Mouse (Mus musculus) hindbrain, embryonic 12.5 days (tissue): ENCODE measurements around the gene Parp11. TPM values are rescaled to one million over a fixed set of nuclear protein-coding genes. Genes with fewer than 3 reads are reported as not detected.

ENCODE experiments used
- ATAC-seq: fragments of 200-750 bp; cut with Nextera tagmentation; 2 replicates; pipeline ENCODE4 v1.8.0; 2017; ENCODE audit warnings: moderate TSS enrichment; ENCODE audit not compliant: low FRiP score
- H3K27ac ChIP-seq: fragments of 300-500 bp; sonication (generic); 2 replicates; pipeline ENCODE4 v1.5.1; 2016; ENCODE audit warnings: mild to moderate bottlenecking
- H3K27me3 ChIP-seq: fragments of 300-500 bp; sonication (generic); 2 replicates; pipeline ENCODE4 v1.6.1; 2016; ENCODE audit warnings: mild to moderate bottlenecking
- H3K36me3 ChIP-seq: fragments of 300-500 bp; sonication (generic); 2 replicates; pipeline ENCODE4 v1.6.1; 2016; ENCODE audit warnings: mild to moderate bottlenecking
- H3K4me1 ChIP-seq: fragments of 300-500 bp; sonication (generic); 2 replicates; pipeline ENCODE4 v1.6.1; 2016
- H3K4me2 ChIP-seq: fragments of 300-500 bp; sonication (generic); replicated peaks from 2 replicates; pipeline ENCODE4 v1.6.1; 2016; ENCODE audit warnings: mild to moderate bottlenecking
- H3K4me3 ChIP-seq: fragments of 300-500 bp; sonication (generic); 2 replicates; pipeline ENCODE4 v1.5.1; 2016; ENCODE audit warnings: mild to moderate bottlenecking
- H3K9ac ChIP-seq: fragments of 300-500 bp; sonication (generic); 2 replicates; pipeline ENCODE4 v1.6.1; 2016; ENCODE audit warnings: mild to moderate bottlenecking, moderate library complexity
- H3K9me3 ChIP-seq: fragments of 300-500 bp; sonication (generic); replicated peaks from 2 replicates; pipeline ENCODE4 v1.6.1; 2016; ENCODE audit warnings: mild to moderate bottlenecking
- WGBS: fragments of 180-500 bp; shearing (Covaris S2); methylation state at CpG from one replicate; pipeline ENCODE4 v1.1.7; 2016; 5-methylcytosine and 5-hydroxymethylcytosine counted together
- polyA plus RNA-seq: library from polyadenylated mRNA; unstranded; fragments of >200 nt; fragmentation: Nextera tagmentation; extraction: Ambion mirVana; gene quantifications from 2 replicates; pipeline ENCODE4 v1.2.1, GENCODE M21; 2016

Gene Parp11
- polyA plus RNA-seq, result 58.8 and 64.7 TPM in 2 replicates

DNA sequence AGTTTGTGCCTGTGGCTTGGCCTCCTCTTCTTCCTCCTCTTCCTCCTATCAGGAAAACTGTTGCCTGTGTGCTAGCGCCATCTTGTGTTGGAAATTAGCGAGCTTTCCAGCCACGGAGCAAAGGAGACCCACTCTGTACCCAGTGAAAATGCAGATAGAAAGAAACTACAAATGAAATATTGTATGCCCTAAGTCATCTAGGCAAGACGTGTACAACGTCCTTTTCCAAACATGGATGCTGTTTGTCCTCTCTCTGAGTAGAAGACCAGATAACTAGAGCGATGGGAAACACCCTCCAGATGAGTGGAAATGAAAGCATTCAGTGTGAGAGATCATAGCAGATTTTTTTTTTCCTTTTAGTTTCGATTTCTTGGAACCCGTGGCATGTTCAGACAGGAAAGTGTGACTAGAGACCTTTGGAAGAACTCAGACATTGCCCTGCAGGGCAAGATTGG, at the start of gene Parp11:
Parp11 (plus strand) TSS at position 405 of the 455 bp plus-strand sequence.
- Histone ChIP-seq H3K9ac (no peak within 1 kb of the TSS), H3K4me2 (no peak within 1 kb of the TSS)
- ATAC-seq, result 0 out of 2 replicates have a peak, but pooled peaks have one; percentile 7

DNA sequence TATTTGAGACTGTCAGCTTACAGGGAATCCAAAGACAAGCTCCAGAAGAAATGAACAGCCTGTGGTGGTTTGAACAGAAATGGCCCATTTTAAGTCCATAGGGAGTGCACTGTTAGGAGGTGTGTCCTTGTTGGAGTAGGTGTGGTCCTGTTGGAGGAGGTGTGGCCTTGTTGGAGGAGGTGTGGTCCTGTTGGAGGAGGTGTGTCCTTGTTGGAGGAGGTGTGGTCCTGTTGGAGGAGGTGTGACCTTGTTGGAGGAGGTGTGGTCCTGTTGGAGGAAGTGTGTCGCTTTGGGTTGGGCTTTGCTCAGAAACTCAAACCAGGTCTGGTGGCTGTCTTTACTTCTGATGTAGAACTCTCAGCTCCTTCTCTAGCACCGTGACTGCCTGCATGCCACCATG, 48.6 kb upstream of the Parp11 start:
- H3K4me1 ChIP-seq, result peaks cover 15% of the 10 kb centered on the region
- no peak overlapping the region for H3K4me3 ChIP-seq
- H3K27me3 ChIP-seq, result no peaks in the 10 kb centered on the region
- no peaks in the 10 kb centered on the region for H3K36me3 ChIP-seq
- WGBS, result 59% methylated on average over 2 of the region's 2 CpGs
- no peak overlapping the region for H3K9ac ChIP-seq
- H3K27ac ChIP-seq, result no peak overlapping the region
- H3K9me3 ChIP-seq, result no peaks in the 10 kb centered on the region
- ATAC-seq, result no peak
- no peak overlapping the region for H3K4me2 ChIP-seq

More for the DNA sequence above, at the start of gene Parp11:
- H3K9me3 ChIP-seq, result no peaks in the 10 kb centered on the region
- no peak within 1 kb of the TSS for H3K4me3 ChIP-seq
- no peak within 1 kb of the TSS for H3K27ac ChIP-seq
- H3K27me3 ChIP-seq, result peaks cover 7% of the 10 kb centered on the region; the same call in 1 of the 2 replicates
- 22% methylated on average over 8 of the region's 8 CpGs for WGBS
- H3K36me3 ChIP-seq, result no peaks in the 10 kb centered on the region
- H3K4me1 ChIP-seq, result peaks cover 20% of the 10 kb centered on the region

DNA sequence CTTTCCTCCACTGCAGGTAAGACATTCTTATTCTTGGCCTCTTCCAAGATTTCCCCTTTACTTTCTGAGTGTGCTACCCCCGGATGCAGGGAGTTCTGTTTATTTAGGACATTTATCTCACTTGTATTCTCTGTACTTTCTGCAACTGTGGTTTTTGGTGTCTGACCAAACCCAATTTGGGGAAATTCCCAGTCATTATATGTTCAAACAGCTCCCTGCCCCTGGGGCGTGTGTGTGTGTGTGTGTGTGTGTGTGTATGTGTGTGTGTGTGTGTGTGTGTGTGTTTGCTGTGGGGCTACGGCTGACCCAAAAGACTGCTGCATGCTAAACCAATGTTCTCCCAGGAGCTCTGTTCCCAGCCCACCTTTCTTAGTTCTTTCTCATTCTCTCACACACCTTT, 45.2 kb upstream of the Parp11 start:
- peaks cover 19% of the 10 kb centered on the region for H3K4me1 ChIP-seq
- H3K4me3 ChIP-seq, result no peak overlapping the region
- H3K4me2 ChIP-seq, result no peak overlapping the region
- no peak overlapping the region for H3K27ac ChIP-seq
- no peak for ATAC-seq
- H3K9me3 ChIP-seq, result no peaks in the 10 kb centered on the region
- H3K9ac ChIP-seq, result no peak overlapping the region
- 76% methylated on average over 2 of the region's 3 CpGs for WGBS
- H3K27me3 ChIP-seq, result no peaks in the 10 kb centered on the region
- H3K36me3 ChIP-seq, result no peaks in the 10 kb centered on the region

DNA sequence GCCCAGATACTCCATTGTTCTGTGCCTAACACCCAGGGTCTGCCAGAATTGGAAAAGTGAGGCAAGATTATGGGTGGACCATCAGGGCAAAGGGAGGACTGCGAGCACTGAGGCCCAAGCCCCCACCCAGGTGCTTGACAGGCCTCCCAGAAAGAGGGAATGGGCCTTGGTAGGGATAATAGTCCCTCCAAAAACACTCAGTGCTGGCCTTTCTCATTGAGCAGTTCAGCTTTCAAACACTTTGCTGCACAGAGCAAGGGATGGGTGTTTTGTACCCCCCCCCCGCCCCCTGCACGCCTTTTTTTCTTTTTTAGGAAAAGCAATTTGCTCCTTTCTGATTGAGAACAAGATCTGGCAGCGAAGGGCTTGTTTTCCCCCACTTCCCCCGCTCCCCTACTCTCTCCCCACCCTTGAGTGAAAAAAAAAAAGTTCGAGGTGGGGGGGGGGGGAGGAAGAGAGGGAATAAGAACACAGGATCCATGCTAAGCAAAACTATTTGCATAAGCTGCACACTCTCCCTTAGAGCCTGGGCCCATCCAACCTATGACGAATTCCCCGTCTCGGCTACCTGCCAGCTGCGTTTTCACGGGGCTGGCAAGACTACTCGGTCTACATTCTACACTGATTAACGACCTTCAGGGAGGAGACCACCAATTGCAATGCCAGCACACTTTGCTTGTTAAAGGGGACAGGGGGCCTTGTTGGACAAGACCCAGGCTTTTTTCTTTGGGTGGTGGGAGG, 42.4 kb upstream of the Parp11 start:
- Histone ChIP-seq H3K27ac (no peak overlapping the region), H3K27me3 (0 out of 2 replicates have a peak, but pooled peaks cover 3% of the 10 kb centered on the region), H3K4me3 (no peak overlapping the region), H3K4me2 (no peak overlapping the region), H3K4me1 (peaks cover 26% of the 10 kb centered on the region), H3K36me3 (no peaks in the 10 kb centered on the region), H3K9me3 (no peaks in the 10 kb centered on the region), H3K9ac (no peak overlapping the region)
- 34% methylated on average over 13 of the region's 13 CpGs for WGBS
- ATAC-seq, result peak; percentile 80

DNA sequence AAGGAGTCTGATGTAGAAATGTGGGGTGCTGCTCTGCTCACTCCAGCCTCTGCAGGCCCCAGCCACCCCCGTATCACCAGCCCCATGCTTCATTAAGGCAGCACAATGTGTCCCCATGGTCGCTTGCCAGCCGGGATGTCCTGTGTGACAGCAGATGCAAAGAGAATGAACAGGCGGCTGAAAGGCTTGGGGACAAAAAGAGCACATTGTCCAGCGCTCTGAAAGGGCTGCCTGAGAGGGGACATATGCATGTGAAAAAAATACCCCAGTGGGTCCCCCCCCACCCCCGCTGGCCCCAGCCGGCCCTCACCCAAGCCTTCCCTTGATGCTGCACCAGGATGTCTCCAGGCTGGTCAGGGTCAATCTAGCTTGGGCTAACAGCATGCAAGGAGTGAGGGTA, 41.0 kb upstream of the Parp11 start:
- H3K36me3 ChIP-seq, result no peaks in the 10 kb centered on the region
- 27% methylated on average over 7 of the region's 7 CpGs for whole genome bisulfite sequencing
- no peak overlapping the region for H3K4me3 ChIP-seq
- H3K4me1 ChIP-seq, result peaks cover 26% of the 10 kb centered on the region
- ATAC-seq, result peak; percentile 76
- H3K9me3 ChIP-seq, result no peaks in the 10 kb centered on the region
- H3K27ac ChIP-seq, result no peak overlapping the region
- 0 out of 2 replicates have a peak, but pooled peaks cover 3% of the 10 kb centered on the region for H3K27me3 ChIP-seq
- H3K4me2 ChIP-seq, result no peak overlapping the region
- no peak overlapping the region for H3K9ac ChIP-seq

DNA sequence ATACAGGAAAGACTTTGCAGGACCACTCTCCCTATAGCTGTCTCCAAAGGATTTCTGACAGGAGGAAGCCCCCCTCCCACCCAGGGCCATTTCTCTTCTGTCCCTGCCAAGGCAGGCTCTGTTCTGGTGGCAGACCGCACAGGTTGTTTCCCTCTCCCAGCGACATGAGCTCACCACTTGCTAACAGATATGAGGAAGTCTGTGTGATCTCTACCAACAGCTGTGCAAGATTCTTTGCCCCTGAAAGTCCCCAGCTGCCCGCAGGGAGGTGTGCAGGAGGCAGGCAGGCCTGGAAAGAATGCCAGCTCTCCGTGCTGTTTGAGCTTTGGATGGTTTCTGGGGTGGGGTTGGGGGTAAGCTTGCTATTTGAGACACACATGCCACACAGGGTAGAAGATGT, 38.9 kb upstream of the Parp11 start:
- no peak for ATAC-seq
- Histone ChIP-seq H3K9ac (no peak overlapping the region), H3K27ac (no peak overlapping the region), H3K4me3 (no peak overlapping the region), H3K4me2 (no peak overlapping the region), H3K9me3 (no peaks in the 10 kb centered on the region), H3K27me3 (0 out of 2 replicates have a peak, but pooled peaks cover 3% of the 10 kb centered on the region), H3K36me3 (no peaks in the 10 kb centered on the region), H3K4me1 (peaks cover 26% of the 10 kb centered on the region)
- 21% methylated on average over 4 of the region's 4 CpGs for WGBS

DNA sequence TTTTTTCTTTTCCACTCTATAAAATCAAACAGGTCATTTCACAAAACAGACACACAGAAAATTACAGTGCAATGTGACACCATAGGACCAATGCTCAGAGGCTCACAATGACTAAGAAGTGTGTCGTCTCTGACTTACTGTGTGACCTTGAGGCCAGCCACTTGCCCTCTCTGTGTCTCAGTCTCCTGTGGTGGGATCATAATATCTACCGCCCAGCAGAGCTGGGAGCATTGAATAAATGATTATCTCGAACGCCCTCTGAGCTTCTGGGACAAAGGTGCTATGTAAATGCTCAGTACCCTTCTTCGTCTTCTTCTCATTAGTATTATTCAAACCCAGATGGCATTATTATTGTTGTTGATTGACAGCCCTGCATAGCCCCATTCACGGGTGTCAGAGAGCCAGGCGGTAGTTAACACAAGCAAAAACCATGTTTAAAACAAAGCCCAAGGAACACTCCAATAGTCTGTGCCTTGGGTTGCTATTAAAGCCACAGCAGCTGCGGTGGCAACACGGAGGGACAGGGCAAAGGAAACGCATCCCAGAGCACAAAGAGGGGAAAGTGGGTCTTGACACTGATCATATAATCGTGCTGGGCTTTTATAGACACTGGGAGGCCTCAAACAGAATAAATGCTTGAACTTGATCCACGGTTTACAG, 29.0 kb upstream of the Parp11 start:
- ATAC-seq, result peak; percentile 81

DNA sequence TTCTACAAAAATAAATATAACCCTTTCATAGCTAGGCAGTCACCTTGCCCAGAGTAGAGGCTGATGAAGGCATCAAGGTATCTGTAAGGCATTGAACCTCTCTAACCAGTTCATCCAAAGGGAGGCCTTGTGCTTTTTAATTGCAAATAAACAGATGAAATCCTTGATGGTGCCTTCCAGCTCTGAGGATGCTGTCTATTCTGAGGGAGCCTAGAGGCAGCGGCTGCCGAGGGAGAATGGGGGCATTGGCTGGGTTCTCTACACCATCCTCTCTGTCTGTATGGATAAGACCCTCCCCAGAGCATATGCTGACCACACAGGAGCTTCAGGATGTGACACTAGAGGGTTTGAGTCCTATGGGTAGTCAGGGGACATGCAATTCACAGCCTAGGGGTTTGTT, 28.3 kb upstream of the Parp11 start:
- Histone ChIP-seq H3K27me3 (no peaks in the 10 kb centered on the region), H3K36me3 (no peaks in the 10 kb centered on the region), H3K4me1 (0 out of 2 replicates have a peak, but pooled peaks cover 9% of the 10 kb centered on the region), H3K4me3 (no peak overlapping the region), H3K27ac (peak overlapping the region; percentile 66), H3K9ac (no peak overlapping the region), H3K9me3 (no peaks in the 10 kb centered on the region), H3K4me2 (no peak overlapping the region)
- 55% methylated on average over 2 of the region's 2 CpGs for WGBS
- ATAC-seq, result no peak

More for the DNA sequence above, 29.0 kb upstream of the Parp11 start:
- no peak overlapping the region for H3K4me2 ChIP-seq
- H3K9ac ChIP-seq, result no peak overlapping the region
- H3K27me3 ChIP-seq, result no peaks in the 10 kb centered on the region
- no peak overlapping the region for H3K4me3 ChIP-seq
- H3K9me3 ChIP-seq, result no peaks in the 10 kb centered on the region
- H3K27ac ChIP-seq, result peak overlapping the region; percentile 66
- no peaks in the 10 kb centered on the region for H3K36me3 ChIP-seq
- H3K4me1 ChIP-seq, result 0 out of 2 replicates have a peak, but pooled peaks cover 9% of the 10 kb centered on the region
- WGBS, result 23% methylated on average over 12 of the region's 12 CpGs

DNA sequence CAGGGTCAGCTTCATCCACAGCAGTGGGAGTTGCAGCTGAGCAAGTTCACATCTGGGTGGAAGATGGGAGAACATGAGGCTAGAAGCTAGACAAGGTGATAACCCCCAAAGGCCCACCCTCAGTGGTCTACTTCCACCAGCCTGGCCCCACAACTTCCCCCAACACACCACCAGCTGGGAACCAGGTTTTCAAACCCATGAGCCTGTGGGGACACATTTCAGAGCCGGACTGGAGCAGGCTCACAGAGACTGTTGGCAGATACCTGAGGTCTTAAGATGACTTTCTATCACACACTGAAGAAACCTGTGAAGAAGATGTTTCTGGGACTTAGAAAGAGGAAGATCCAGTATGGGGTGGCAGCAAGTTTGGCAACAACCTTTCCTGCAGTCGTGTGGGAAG, 26.5 kb upstream of the Parp11 start:
- Histone ChIP-seq H3K4me2 (no peak overlapping the region), H3K27me3 (no peaks in the 10 kb centered on the region), H3K4me1 (0 out of 2 replicates have a peak, but pooled peaks cover 9% of the 10 kb centered on the region), H3K27ac (no peak overlapping the region), H3K9ac (no peak overlapping the region), H3K4me3 (no peak overlapping the region), H3K9me3 (no peaks in the 10 kb centered on the region), H3K36me3 (no peaks in the 10 kb centered on the region)
- WGBS, result 73% methylated on average over 2 of the region's 2 CpGs
- no peak for ATAC-seq

DNA sequence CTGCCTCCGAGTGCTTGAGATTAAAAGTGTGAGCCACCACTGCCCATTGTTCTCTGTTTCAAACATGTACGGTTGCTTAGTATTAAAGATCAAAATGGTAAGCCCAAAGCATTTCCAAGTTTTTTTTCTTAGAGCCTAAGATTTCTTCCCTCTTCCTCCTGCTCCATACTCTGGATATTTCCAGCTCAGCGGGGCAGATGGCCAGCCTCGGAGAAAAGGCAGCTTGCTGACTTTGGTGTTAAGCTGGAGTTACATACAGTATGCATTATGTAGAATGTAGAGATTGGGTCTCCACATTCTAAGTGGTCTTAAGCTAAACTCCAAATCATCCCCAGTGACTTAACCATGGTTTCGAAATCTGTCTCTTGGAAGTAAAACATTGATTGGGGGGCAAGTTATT, 21.5 kb upstream of the Parp11 start:
- Histone ChIP-seq H3K4me2 (no peak overlapping the region), H3K4me3 (no peak overlapping the region), H3K36me3 (no peaks in the 10 kb centered on the region), H3K27ac (no peak overlapping the region), H3K4me1 (no peaks in the 10 kb centered on the region), H3K9ac (no peak overlapping the region), H3K9me3 (no peaks in the 10 kb centered on the region), H3K27me3 (no peaks in the 10 kb centered on the region)
- no peak for ATAC-seq
- WGBS, result 72% methylated on average over 5 of the region's 5 CpGs

DNA sequence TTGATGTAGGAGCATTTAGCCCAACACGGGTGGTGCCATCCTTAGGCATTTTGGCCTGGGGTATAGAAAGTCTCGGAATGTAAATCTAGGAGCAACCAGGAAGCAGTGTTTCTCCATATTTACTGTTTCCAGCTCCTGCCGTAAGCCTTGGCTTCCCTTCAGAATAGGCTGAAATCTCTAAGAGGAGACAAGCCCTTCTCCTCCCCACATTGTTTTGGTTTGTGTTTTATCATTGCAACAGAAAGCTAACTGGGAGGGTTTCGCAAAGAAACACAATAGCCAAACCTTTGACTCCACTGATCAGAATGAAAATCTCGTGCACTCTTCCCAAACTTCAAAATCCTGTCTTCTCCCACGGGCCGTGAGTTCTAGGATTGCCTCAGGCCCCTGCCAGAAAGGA, 15.9 kb upstream of the Parp11 start:
- no peaks in the 10 kb centered on the region for H3K27me3 ChIP-seq
- H3K27ac ChIP-seq, result no peak overlapping the region
- H3K4me1 ChIP-seq, result no peaks in the 10 kb centered on the region

DNA sequence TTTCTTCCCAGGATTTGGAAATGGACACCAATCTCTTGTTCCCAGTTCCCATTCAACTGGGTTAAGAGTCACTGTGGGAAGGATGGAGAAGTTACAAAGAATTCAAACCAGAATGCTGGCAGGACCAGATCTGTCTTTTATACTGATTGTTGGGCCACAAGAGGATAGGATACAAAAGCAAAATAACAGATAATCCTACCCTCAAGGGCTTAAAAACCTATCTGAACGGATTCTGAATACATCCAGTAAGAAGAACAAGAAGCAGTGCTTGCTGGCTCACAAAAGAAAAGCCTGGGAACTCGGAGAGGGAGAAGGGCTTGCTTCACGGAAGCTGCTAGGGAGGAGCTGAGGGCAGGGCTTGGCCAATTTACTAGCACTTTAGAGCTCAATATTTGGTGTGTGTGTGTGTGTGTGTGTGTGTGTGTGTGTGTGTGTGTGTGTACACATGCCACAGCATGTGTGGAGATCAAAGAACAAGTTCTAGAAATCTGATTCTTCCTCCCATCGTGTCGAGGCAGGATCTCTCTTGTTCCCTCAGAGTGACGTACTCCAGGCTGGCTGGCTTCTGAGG, 15.4 kb upstream of the Parp11 start:
- WGBS, result 51% methylated on average over 6 of the region's 6 CpGs
- H3K4me1 ChIP-seq, result no peaks in the 10 kb centered on the region
- H3K27ac ChIP-seq, result no peak overlapping the region
- H3K36me3 ChIP-seq, result no peaks in the 10 kb centered on the region
- H3K9ac ChIP-seq, result no peak overlapping the region
- no peak overlapping the region for H3K4me3 ChIP-seq
- no peaks in the 10 kb centered on the region for H3K9me3 ChIP-seq
- no peak overlapping the region for H3K4me2 ChIP-seq
- H3K27me3 ChIP-seq, result no peaks in the 10 kb centered on the region
- no peak for ATAC-seq

More for the DNA sequence above, 15.9 kb upstream of the Parp11 start:
- no peak overlapping the region for H3K4me2 ChIP-seq
- ATAC-seq, result no peak
- no peak overlapping the region for H3K9ac ChIP-seq
- no peak overlapping the region for H3K4me3 ChIP-seq
- H3K36me3 ChIP-seq, result no peaks in the 10 kb centered on the region
- no peaks in the 10 kb centered on the region for H3K9me3 ChIP-seq
- WGBS, result 87% methylated on average over 7 of the region's 7 CpGs
